Mouse (Mus musculus) small intestine, adult 2 months (tissue): ENCODE data around the gene Gabrg2.

Experiments used
- CTCF ChIP-seq: fragments of 200-500 bp; IDR thresholded peaks from 2 replicates; pipeline ENCODE4 v1.5.1; 2012; ENCODE audit warnings: low read depth, mild to moderate bottlenecking, control low read depth, inconsistent platforms, low read length, moderate library complexity, mixed read lengths; ENCODE audit not compliant: insufficient replicate concordance, insufficient read length; ENCODE audit errors: extremely low read depth
- POLR2A ChIP-seq: fragments of 200-500 bp; IDR thresholded peaks from 2 replicates; pipeline ENCODE4 v1.6.1; 2012; ENCODE audit warnings: low read depth, mild to moderate bottlenecking, control low read depth, inconsistent platforms, low read length, moderate library complexity

- no peak for TF ChIP-seq POLR2A
- TF ChIP-seq CTCF: no peak
These were observed 48.8 kb downstream of the Gabrg2 start for GRCm38 (mm10) chr11:41951898-41952297.
